Mouse (Mus musculus) MEL (cell line): ENCODE measurements around the gene Slc25a19. TPM values are rescaled to one million over a fixed set of nuclear protein-coding genes. Genes with fewer than 3 reads are reported as not detected.

Experiments used
- DNase-seq: peaks from one replicate; pipeline ENCODE4 v3.0.0; 2011; ENCODE audit warnings: low read depth, low spot score
- H3K27ac ChIP-seq: 2 replicates; pipeline ENCODE4 v1.5.1; 2012; ENCODE audit warnings: low read depth, mild to moderate bottlenecking, control low read depth, low read length, moderate library complexity; ENCODE audit not compliant: control insufficient read depth
- H3K27me3 ChIP-seq, 2 experiments: fragments of 150-350 bp in 1 of 2; sonication (generic) in 1 of 2; 2 replicates each; pipeline ENCODE4 v1.6.1; 2012; ENCODE audit warnings: low read length in 2 of 2, mild to moderate bottlenecking in 2 of 2, improper control_type of control experiment in 1 of 2, moderate library complexity in 1 of 2; ENCODE audit not compliant: insufficient read depth in 2 of 2, control insufficient read depth in 1 of 2
- H3K36me3 ChIP-seq, 2 experiments: 2 replicates each; pipeline ENCODE4 v1.6.1; 2012 to 2014; ENCODE audit warnings: low read length in 2 of 2, improper control_type of control experiment in 1 of 2, inconsistent platforms in 1 of 2, mild to moderate bottlenecking in 1 of 2; ENCODE audit not compliant: insufficient read depth in 2 of 2, control insufficient read depth in 1 of 2
- H3K4me1 ChIP-seq, 2 experiments: fragments of 150-350 bp in 1 of 2; sonication (generic) in 1 of 2; 2 replicates each; pipeline ENCODE4 v1.6.1; 2012; ENCODE audit warnings: low read length in 2 of 2, improper control_type of control experiment in 1 of 2, mild to moderate bottlenecking in 1 of 2; ENCODE audit not compliant: insufficient read depth in 2 of 2, control insufficient read depth in 1 of 2
- H3K4me3 ChIP-seq, 2 experiments: fragments of 150-350 bp in 1 of 2; sonication (generic) in 1 of 2; 2 replicates each; pipeline ENCODE4 v1.5.1; 2012; ENCODE audit warnings: low read depth in 2 of 2, low read length in 2 of 2, mild to moderate bottlenecking in 2 of 2, moderate library complexity in 2 of 2, control low read depth in 1 of 2, improper control_type of control experiment in 1 of 2; ENCODE audit not compliant: control insufficient read depth in 1 of 2, insufficient read depth in 1 of 2
- H3K79me2 ChIP-seq: 2 replicates; pipeline ENCODE4 v1.6.1; 2012; ENCODE audit warnings: mild to moderate bottlenecking, low read length, moderate library complexity; ENCODE audit not compliant: control insufficient read depth, poor library complexity, insufficient read depth
- H3K9ac ChIP-seq: 2 replicates; pipeline ENCODE4 v1.6.1; 2012; ENCODE audit warnings: low read depth, mild to moderate bottlenecking, control low read depth, low read length, moderate library complexity; ENCODE audit not compliant: control insufficient read depth, poor library complexity, severe bottlenecking
- H3K9me3 ChIP-seq: fragments of 150-350 bp; sonication (generic); replicated peaks from 2 replicates; pipeline ENCODE4 v1.6.1; 2012; ENCODE audit warnings: mild to moderate bottlenecking, low read length, improper control_type of control experiment, moderate library complexity; ENCODE audit not compliant: insufficient read depth
- BHLHE40 ChIP-seq: IDR thresholded peaks from 2 replicates; pipeline ENCODE4 v1.6.1; 2012; ENCODE audit warnings: low read depth, mild to moderate bottlenecking, inconsistent platforms, low read length, improper control_type of control experiment, borderline replicate concordance
- CHD1 ChIP-seq: IDR thresholded peaks from 2 replicates; pipeline ENCODE4 v1.6.1; 2012; ENCODE audit warnings: low read depth, mild to moderate bottlenecking, inconsistent platforms, low read length, improper control_type of control experiment
- CHD2 ChIP-seq: IDR thresholded peaks from 2 replicates; pipeline ENCODE4 v1.6.1; 2011; ENCODE audit warnings: low read length, improper control_type of control experiment
- E2F4 ChIP-seq: IDR thresholded peaks from 2 replicates; pipeline ENCODE4 v1.6.1; 2011; ENCODE audit warnings: low read depth, low read length, improper control_type of control experiment, borderline replicate concordance
- ELF1 ChIP-seq: IDR thresholded peaks from 2 replicates; pipeline ENCODE4 v1.6.1; 2014; ENCODE audit warnings: low read depth, mild to moderate bottlenecking, inconsistent platforms, low read length, improper control_type of control experiment, moderate library complexity
- EP300 ChIP-seq, 2 experiments: IDR thresholded peaks; 2 replicates each; pipeline ENCODE4 v1.6.1; 2011; ENCODE audit warnings: improper control_type of control experiment in 2 of 2, low read length in 2 of 2, low read depth in 1 of 2, mild to moderate bottlenecking in 1 of 2
- ETS1 ChIP-seq: IDR thresholded peaks from 2 replicates; pipeline ENCODE4 v1.6.1; 2012; ENCODE audit warnings: low read depth, mild to moderate bottlenecking, inconsistent platforms, low read length, improper control_type of control experiment, moderate library complexity
- GATA1 ChIP-seq: IDR thresholded peaks from 2 replicates; pipeline ENCODE4 v1.6.1; 2011; ENCODE audit warnings: low read depth, low read length, improper control_type of control experiment
- HCFC1 ChIP-seq: IDR thresholded peaks from 2 replicates; pipeline ENCODE4 v1.6.1; 2012; ENCODE audit warnings: low read depth, mild to moderate bottlenecking, inconsistent platforms, low read length, improper control_type of control experiment, moderate library complexity
- JUND ChIP-seq: IDR thresholded peaks from 2 replicates; pipeline ENCODE4 v1.6.1; 2011; ENCODE audit warnings: low read depth, mild to moderate bottlenecking, improper control_type of control experiment, low read length
- KAT2A ChIP-seq: conservative IDR thresholded peaks from 2 replicates; pipeline ENCODE4 v1.6.1; 2012; ENCODE audit warnings: low read depth, low read length, improper control_type of control experiment, inconsistent platforms
- MAFK ChIP-seq: IDR thresholded peaks from 2 replicates; pipeline ENCODE4 v1.6.1; 2011; ENCODE audit warnings: low read depth, mild to moderate bottlenecking, low read length, improper control_type of control experiment, borderline replicate concordance
- MAX ChIP-seq: IDR thresholded peaks from 2 replicates; pipeline ENCODE4 v1.6.1; 2011; ENCODE audit warnings: low read length, improper control_type of control experiment
- MAZ ChIP-seq: IDR thresholded peaks from 2 replicates; pipeline ENCODE4 v1.6.1; 2012; ENCODE audit warnings: low read depth, mild to moderate bottlenecking, inconsistent platforms, low read length, improper control_type of control experiment
- MEF2A ChIP-seq: IDR thresholded peaks from 2 replicates; pipeline ENCODE4 v1.6.1; 2014; ENCODE audit warnings: low read depth, mild to moderate bottlenecking, inconsistent platforms, low read length, improper control_type of control experiment; ENCODE audit not compliant: poor library complexity, insufficient replicate concordance, severe bottlenecking; ENCODE audit errors: extremely low read depth
- MXI1 ChIP-seq: IDR thresholded peaks from 2 replicates; pipeline ENCODE4 v1.6.1; 2011; ENCODE audit warnings: mild to moderate bottlenecking, low read depth, low read length, improper control_type of control experiment
- MYB ChIP-seq: IDR thresholded peaks from 2 replicates; pipeline ENCODE4 v1.6.1; 2011; ENCODE audit warnings: mild to moderate bottlenecking, low read depth, low read length, improper control_type of control experiment
- MYC ChIP-seq: IDR thresholded peaks from 2 replicates; pipeline ENCODE4 v1.6.1; 2011; ENCODE audit warnings: low read depth, mild to moderate bottlenecking, low read length, improper control_type of control experiment, moderate library complexity
- NELFE ChIP-seq: IDR thresholded peaks from 2 replicates; pipeline ENCODE4 v1.6.1; 2011; ENCODE audit warnings: low read depth, low read length, improper control_type of control experiment
- NRF1 ChIP-seq: IDR thresholded peaks from 2 replicates; pipeline ENCODE4 v1.6.1; 2014; ENCODE audit warnings: low read depth, mild to moderate bottlenecking, inconsistent platforms, low read length, improper control_type of control experiment, moderate library complexity; ENCODE audit not compliant: poor library complexity, insufficient read depth, severe bottlenecking
- POLR2A ChIP-seq, 2 experiments: IDR thresholded peaks; 2 replicates each; pipeline ENCODE4 v1.6.1; 2011 to 2012; ENCODE audit warnings: low read length in 2 of 2, mild to moderate bottlenecking in 2 of 2, control low read depth in 1 of 2, improper control_type of control experiment in 1 of 2, low read depth in 1 of 2, moderate library complexity in 1 of 2; ENCODE audit not compliant: control insufficient read depth in 1 of 2, insufficient read depth in 1 of 2, poor library complexity in 1 of 2
- POLR2AphosphoS2 ChIP-seq: IDR thresholded peaks from 2 replicates; pipeline ENCODE4 v1.6.1; 2011; ENCODE audit warnings: low read length, improper control_type of control experiment
- POLR2AphosphoS5 ChIP-seq: IDR thresholded peaks from 2 replicates; pipeline ENCODE4 v1.6.1; 2012; ENCODE audit warnings: low read depth, borderline replicate concordance, mild to moderate bottlenecking, inconsistent platforms, low read length, moderate library complexity, mixed read lengths
- RAD21 ChIP-seq: IDR thresholded peaks from 2 replicates; pipeline ENCODE4 v1.6.1; 2011; ENCODE audit warnings: mild to moderate bottlenecking, low read depth, low read length, improper control_type of control experiment
- RCOR1 ChIP-seq: IDR thresholded peaks from 2 replicates; pipeline ENCODE4 v1.6.1; 2012; ENCODE audit warnings: low read depth, mild to moderate bottlenecking, inconsistent platforms, low read length, improper control_type of control experiment
- SIN3A ChIP-seq: IDR thresholded peaks from 2 replicates; pipeline ENCODE4 v1.6.1; 2012; ENCODE audit warnings: low read length, improper control_type of control experiment, inconsistent platforms
- SMC3 ChIP-seq: IDR thresholded peaks from 2 replicates; pipeline ENCODE4 v1.6.1; 2011; ENCODE audit warnings: low read depth, low read length, improper control_type of control experiment
- TAL1 ChIP-seq: IDR thresholded peaks from 2 replicates; pipeline ENCODE4 v1.6.1; 2012; ENCODE audit warnings: mild to moderate bottlenecking, inconsistent platforms, low read length, moderate library complexity, mixed read lengths
- TBP ChIP-seq: IDR thresholded peaks from 2 replicates; pipeline ENCODE4 v1.8.0; 2011; ENCODE audit warnings: low read depth, low read length, improper control_type of control experiment
- TCF12 ChIP-seq: IDR thresholded peaks from 2 replicates; pipeline ENCODE4 v1.6.1; 2014; ENCODE audit warnings: low read depth, mild to moderate bottlenecking, inconsistent platforms, low read length, improper control_type of control experiment, moderate library complexity
- UBTF ChIP-seq: IDR thresholded peaks from 2 replicates; pipeline ENCODE4 v1.6.1; 2012; ENCODE audit warnings: low read depth, mild to moderate bottlenecking, inconsistent platforms, low read length, improper control_type of control experiment, moderate library complexity, borderline replicate concordance; ENCODE audit not compliant: insufficient read depth
- USF1 ChIP-seq: IDR thresholded peaks from 2 replicates; pipeline ENCODE4 v1.6.1; 2014; ENCODE audit warnings: low read depth, mild to moderate bottlenecking, inconsistent platforms, low read length, improper control_type of control experiment, moderate library complexity
- ZC3H11A ChIP-seq: IDR thresholded peaks from 2 replicates; pipeline ENCODE4 v1.6.1; 2012; ENCODE audit warnings: low read depth, mild to moderate bottlenecking, inconsistent platforms, low read length, improper control_type of control experiment
- ZKSCAN1 ChIP-seq: IDR thresholded peaks from 2 replicates; pipeline ENCODE4 v1.6.1; 2012; ENCODE audit warnings: low read depth, mild to moderate bottlenecking, inconsistent platforms, low read length, improper control_type of control experiment, moderate library complexity
- ZMIZ1 ChIP-seq: IDR thresholded peaks from 2 replicates; pipeline ENCODE4 v1.6.1; 2012; ENCODE audit warnings: low read depth, mild to moderate bottlenecking, inconsistent platforms, low read length, improper control_type of control experiment, moderate library complexity
- ZNF384 ChIP-seq: IDR thresholded peaks from 2 replicates; pipeline ENCODE4 v1.6.1; 2012; ENCODE audit warnings: low read depth, mild to moderate bottlenecking, inconsistent platforms, low read length, improper control_type of control experiment
- polyA plus RNA-seq, 2 experiments: library from polyadenylated mRNA; stranded (reverse) in 1 of 2; unstranded in 1 of 2; fragments of >175 nt in 1 of 2; fragments of >200 nt in 1 of 2; gene quantifications; 2 replicates each; pipeline versions ENCODE4 v1.2.1 to v1.2.4; 2012; ENCODE audit warnings: low replicate concordance in 2 of 2, low read depth in 1 of 2; ENCODE audit not compliant: insufficient read length in 2 of 2, insufficient read depth in 1 of 2, missing spikeins in 1 of 2
- total RNA-seq: library from RNA; depleted of rRNA; stranded (reverse); fragments of 300-350 nt; gene quantifications from 2 replicates; pipeline ENCODE4 v1.2.3, GENCODE M21; 2012

The Slc25a19 gene
- total and polyA plus RNA-seq, 3 experiments: 35.3 to 43.1 TPM; not detected in 1

DNA sequence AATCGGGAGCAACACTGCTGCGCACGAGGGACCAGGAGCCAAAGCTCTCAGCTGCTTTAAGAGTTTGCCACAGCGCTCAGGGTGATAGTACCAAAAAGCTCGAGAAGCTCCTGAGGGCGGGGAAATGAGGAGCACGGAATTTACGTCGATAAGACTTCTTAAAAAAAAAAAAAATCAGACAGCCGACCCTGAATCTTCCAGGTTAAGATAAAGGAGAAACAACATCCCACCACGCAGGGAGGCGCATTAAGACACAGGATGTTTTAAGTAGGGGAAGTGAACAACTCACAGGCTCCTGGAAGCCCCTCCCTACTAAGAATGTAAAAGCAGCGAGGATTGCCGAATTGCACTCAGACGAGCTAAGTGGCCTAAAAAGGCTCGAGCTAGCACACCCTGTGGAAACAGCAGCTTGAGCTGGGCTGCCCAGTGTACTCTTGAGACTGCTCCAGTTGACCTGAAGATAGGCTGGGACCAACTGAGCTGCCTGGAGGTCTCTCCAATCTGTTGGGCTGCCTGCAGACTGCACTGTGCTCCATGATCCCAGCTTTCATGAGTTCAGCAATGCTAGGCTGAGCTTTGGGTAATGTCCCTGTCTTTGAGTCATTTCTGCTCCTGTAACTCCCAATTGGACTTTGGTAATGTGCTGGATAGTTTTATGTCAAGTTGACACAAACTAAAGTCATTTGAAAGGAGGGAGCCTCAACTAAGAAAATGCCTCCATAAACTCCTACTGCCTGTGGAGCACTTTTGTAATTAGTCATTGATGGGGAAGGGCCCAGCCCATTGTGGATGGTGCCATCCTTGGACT, 14.8 kb downstream of the Slc25a19 start:
- DNase-seq: peak; percentile 91
- Histone ChIP-seq H3K4me3 (peak overlapping the region; percentile 77 to 93), H3K27me3 (no peaks in the 10 kb centered on the region), H3K27ac (peak overlapping the region; percentile 90), H3K4me1 (peaks cover 3 to 13% of the 10 kb centered on the region in 2 experiments; a peak in 3 of 4 replicates), H3K36me3 (peaks cover 0 to 11% of the 10 kb centered on the region in 2 experiments; a peak in 2 of 4 replicates), H3K9me3 (no peaks in the 10 kb centered on the region), H3K79me2 (peaks cover 5% of the 10 kb centered on the region; the same call in 1 of the 2 replicates), H3K9ac (peak overlapping the region; percentile 95)
- TF ChIP-seq POLR2A (IDR thresholded peaks at IDR 0.05; ENCODE audit: control insufficient read depth in 1 of 2, insufficient read depth in 1 of 2, low read depth in 1 of 2, low read length in 2 of 2, poor library complexity in 1 of 2) (peak; percentile 1 to 51; a peak in 1 of 4 replicates), RCOR1 (0 out of 2 replicates have a peak, but pooled peaks have one; percentile 52), CHD2 (no peak; the same call in 1 of the 2 replicates), NRF1 (no peak), POLR2AphosphoS2 (peak; percentile 69), USF1 (no peak), UBTF (no peak), NELFE (no peak), RAD21 (no peak), MAFK (no peak), ELF1 (no peak), ZMIZ1 (no peak), MAZ (peak; percentile 60), SIN3A (peak; percentile 75), ZKSCAN1 (0 out of 2 replicates have a peak, but pooled peaks have one; percentile 47), ZNF384 (peak; percentile 97), SMC3 (no peak), MYC (peak; percentile 62), MYB (no peak), HCFC1 (no peak), KAT2A (no peak), ZC3H11A (no peak), GATA1 (peak; percentile 60), BHLHE40 (no peak), EP300 (IDR thresholded peaks at IDR 0.05; ENCODE audit: low read depth in 1 of 2, low read length in 2 of 2) (no peak), MEF2A (no peak), ETS1 (peak; percentile 56; the same call in 1 of the 2 replicates), MXI1 (no peak), CHD1 (peak; percentile 15; the same call in 1 of the 2 replicates), MAX (no peak), POLR2AphosphoS5 (no peak), TCF12 (no peak), E2F4 (no peak), JUND (no peak), TBP (peak; percentile 64; the same call in 1 of the 2 replicates), TAL1 (no peak)
